Mouse (Mus musculus) cerebellum, adult 8-10 months (tissue): ENCODE results near the gene Mrps2.
"Not testable (repeated sequence)": the region's sequence is repeated elsewhere in the genome, so short reads cannot be mapped to it uniquely, and the experiment has no call there.

Experiments used
- DNase-seq: peaks from one replicate; pipeline ENCODE4 v3.0.0; 2022

Gene Mrps2

DNA sequence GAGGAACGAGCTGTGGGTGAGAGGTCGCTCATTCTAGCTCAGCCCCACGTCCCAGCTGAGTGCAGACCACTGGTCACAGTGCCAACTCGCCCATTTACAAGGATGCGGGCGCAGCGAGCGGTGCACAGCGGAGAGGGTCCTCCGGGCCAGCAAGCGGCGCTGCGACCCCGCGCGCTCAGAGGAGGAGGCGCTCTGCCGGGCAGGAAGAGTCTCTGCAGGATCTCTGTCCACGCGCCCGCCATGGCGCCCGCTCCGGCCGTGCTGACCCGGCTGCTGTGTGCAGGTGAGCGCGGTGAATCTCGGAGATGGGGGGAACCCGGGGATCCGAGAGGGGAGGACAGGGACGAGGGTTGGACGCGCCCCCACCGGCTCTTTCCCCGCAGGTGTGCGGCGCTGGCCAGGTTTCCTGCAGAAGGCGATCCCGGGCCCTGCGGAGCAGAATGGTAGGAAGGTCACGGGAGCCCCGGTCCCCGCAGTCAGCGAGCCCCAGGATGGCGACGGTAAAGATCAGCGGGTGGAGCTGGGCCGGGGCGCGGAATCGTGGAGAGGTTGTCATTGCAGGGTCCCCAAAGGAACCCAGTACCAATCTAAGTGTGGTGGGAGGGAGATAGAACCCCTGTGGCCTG, at the start of gene Mrps2:
TSS of gene Mrps2 (plus strand) at position 207 of the 626 bp plus-strand sequence.
- DNase-seq, result peak; percentile 85

DNA sequence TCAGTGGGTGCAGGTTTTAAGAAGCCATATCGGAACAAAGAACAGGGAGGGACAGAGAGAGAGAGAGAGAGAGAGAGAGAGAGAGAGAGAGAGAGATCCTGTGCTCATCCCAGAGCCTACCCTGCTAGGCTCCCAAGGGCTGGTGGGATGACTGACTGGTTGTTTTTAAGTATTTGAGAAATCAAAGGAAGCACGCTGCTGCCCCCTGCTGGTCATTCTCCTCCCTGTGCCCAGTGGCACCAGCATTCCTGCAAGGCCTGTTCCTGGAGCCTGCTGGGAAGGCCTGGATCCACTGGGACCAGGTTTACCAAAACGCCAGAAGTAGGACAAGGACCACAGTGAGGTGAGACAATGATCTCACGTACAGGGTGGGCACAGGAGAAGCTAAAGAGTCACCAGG, 48.0 kb upstream of the Mrps2 start:
- peak; percentile 97 for DNase-seq

DNA sequence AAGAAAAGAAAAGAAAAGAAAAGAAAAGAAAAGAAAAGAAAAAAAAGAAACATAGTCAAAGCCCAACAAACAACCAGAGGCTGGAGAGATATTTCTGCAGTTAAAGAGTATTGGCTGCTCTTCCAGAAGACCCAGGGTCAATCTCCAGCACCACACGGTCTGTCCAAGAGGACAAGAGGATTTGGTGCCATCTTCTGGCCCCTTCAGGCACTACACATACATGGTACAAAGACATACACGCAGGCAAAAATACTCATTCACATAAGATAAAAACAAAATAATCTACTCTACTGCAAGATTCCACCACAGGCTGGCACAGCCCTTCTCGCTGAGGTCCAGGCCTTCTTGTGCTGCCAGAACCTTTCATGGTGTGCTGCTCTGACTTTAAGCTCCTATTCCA, 44.7 kb upstream of the Mrps2 start:
- DNase-seq, result no peak

GRCm38 (mm10) chr2:28427226-28427625, 40.6 kb upstream of the Mrps2 start:
- DNase-seq, result no peak

GRCm38 (mm10) chr2:28430846-28431245, 37.0 kb upstream of the Mrps2 start:
- no peak for DNase-seq

GRCm38 (mm10) chr2:28432811-28433210, 35.1 kb upstream of the Mrps2 start:
- no peak for DNase-seq

DNA sequence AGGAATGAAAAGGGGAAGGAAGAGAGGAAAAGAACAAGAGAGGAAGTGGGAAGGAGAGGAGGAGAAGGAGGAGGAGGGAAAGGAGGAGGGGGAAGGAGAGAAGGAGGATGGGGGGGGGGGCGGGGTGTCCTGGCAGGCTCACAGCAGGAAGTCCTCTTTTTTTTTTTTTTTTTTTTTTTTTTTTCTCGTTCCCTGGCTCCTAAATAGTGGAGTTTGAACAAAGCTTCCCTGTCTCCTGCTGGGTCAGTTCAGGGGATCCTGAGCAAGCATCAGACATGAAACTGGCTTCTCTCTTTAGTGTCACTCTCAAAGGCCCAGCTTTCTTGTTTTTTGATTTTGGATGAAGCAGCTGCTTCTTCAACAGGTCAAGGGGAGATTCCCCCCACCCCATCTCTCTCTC, 34.4 kb upstream of the Mrps2 start:
- DNase-seq, result no peak

DNA sequence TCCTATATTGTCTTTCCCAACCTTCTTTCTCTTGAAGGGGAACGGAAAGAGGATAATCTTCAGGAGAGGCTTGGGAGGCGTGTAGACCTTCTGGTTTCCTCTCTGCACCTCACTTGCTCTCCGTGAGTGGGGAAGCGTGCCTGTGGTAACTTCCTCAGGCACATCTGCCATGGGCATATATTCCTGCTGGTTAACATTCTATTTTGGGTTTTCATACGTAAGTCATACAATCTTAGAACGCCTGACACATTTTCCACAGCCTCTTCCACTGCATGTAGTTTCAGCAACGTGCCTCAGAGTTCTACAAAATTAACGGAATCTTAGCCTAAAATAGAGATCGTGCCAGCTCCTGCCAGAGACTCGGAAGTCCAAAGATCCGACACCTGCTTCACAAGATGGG, 32.5 kb upstream of the Mrps2 start:
- no peak for DNase-seq

- no peak for DNase-seq
These were observed 27.0 kb upstream of the Mrps2 start for GRCm38 (mm10) chr2:28440842-28441241.

GRCm38 (mm10) chr2:28445082-28445481, 22.8 kb upstream of the Mrps2 start:
- no peak for DNase-seq

GRCm38 (mm10) chr2:28446181-28446514, 21.7 kb upstream of the Mrps2 start:
- DNase-seq, result peak; percentile 20

DNA sequence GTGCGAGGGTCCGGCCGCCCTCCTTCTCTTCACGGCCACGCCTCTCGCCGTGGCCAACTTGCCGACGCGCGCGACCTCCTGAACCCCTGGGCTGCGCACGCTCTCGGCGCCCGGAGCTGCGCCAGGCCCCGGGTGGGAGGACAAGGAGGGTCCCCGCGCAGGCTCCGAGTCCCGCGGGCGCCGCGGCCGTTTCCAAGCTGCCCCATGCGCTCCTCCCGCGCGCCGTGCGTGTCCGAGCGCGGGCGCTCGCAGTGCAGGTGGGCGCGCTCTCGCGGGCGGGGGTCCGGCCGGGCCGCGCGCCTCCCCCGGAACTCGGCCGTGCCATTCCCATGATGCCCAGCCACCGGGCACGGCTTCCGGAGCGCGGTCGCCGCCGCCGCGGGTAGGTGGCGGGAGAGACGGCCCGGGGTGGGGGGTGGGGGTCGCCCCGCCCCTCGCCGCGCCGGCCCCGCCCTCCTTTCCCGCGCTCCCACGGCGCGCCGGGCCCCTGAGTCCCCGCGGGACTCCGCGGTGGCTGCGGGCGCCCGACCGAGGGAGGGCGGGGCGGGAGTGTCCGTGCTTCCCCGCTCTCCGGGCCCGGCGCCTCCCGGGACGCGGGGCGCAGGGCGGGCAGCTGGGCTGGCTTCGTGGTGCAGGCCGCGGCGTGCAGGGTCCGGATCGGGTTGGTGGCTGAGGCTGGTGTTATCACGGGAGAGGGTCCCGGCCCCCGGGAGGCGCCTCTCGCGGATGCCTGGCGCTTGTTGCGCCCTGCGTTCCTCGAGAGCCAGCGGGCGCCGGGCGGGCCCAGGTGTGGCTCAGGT, 21.2 kb upstream of the Mrps2 start, which contains the start of gene Ppp1r26:
TSS of gene Ppp1r26 (plus strand) at position 286 of the 800 bp plus-strand sequence.
- peak; percentile 47 for DNase-seq

DNA sequence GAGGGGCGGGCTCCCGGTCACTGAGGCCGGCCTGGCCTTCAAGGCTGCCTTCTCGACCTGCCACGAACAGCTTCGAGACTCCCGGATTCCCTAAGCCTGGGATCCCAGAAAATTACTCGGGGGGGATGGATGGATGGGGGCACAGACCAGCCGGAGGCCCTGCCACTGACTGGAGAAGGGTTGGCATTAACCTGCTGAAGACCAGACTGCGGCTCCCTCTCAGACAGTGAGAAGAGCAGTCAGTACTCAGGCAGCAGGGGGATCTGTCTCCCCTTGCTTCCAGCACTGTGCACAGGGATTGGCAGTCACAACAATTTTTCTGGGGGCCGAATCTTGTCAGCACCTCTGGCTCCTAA, 20.6 kb upstream of the Mrps2 start:
- DNase-seq, result no peak

DNA sequence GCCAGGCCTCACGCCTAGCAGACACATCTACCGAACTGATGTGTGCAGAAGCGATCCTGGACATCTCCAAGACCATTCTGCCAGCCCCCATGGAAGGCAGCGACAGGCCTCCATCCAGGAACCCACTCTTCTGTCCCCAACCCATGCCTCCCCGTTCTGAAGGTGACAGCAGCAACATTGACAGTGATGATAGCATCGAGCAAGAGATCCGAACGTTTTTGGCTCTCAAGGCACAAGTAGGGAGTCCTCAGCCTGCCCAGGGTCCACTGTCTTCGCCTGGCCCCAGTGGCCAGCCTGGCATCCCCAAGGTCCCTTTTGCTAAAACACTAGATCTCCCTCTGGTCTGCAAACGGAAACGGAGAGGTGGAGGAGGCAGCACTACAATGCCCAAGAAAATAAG, 16.2 kb upstream of the Mrps2 start:
- no peak for DNase-seq

GRCm38 (mm10) chr2:28453539-28453938, 14.3 kb upstream of the Mrps2 start:
- no peak for DNase-seq

DNA sequence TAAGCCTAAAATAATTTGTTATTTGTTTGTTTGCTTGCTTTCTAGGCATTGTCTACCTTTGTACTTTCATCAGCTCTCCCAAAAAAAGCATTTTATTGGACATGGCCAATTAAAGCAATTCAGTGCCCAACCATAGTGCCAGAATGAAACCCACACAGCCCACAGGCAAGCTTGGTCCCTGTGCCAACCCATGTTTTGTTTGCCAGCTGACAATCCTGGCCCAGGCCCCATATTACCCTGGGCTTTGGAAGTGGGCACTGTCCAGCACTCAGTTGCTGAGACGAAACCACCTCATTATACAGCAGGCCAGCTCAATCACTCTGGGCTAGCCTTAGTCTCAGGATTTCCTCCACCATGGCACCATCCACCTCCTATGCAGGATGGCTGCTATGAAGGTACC, 11.2 kb upstream of the Mrps2 start:
- no peak for DNase-seq

GRCm38 (mm10) chr2:28463919-28464318, 3.9 kb upstream of the Mrps2 start:
- DNase-seq, result peak; percentile 70

GRCm38 (mm10) chr2:28464919-28465318, 2.9 kb upstream of the Mrps2 start:
- no peak for DNase-seq

DNA sequence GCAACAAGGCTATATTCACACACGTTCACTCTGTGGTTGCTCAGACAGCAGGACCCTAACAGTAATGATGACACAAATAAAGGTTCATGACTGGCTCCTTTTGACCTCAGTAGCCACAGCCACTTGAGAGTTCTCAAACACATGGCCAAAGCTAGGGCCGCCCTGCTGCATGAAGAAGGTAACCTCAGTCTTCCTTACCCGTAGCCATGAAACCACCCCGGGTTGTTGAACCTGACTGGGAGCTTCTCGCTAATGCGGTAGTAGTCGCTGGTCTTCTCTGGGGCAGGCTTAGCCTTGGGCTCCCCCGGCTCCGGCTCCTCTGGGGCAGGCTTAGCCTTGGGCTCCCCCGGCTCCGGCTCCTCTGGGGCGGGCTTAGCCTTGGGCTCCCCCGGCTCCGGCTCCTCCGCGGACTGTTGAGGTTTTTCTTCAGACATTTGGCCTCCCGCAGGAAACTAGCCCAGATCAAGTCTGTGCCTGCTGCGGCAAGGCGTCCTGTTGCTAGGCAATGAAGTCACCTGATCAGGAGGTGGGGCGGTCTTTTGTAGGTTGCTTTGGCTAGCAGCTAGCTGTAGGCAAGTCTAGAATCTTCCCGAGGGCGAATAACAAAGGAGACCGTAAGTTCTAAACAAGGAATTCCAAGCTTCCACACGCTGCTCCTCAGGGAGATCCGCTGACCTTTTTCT, 1.9 kb upstream of the Mrps2 start, which contains the start of gene 1700007K13Rik:
TSS of gene 1700007K13Rik (minus strand) at position 497 of the 683 bp plus-strand sequence.
- DNase-seq, result peak; percentile 66

DNA sequence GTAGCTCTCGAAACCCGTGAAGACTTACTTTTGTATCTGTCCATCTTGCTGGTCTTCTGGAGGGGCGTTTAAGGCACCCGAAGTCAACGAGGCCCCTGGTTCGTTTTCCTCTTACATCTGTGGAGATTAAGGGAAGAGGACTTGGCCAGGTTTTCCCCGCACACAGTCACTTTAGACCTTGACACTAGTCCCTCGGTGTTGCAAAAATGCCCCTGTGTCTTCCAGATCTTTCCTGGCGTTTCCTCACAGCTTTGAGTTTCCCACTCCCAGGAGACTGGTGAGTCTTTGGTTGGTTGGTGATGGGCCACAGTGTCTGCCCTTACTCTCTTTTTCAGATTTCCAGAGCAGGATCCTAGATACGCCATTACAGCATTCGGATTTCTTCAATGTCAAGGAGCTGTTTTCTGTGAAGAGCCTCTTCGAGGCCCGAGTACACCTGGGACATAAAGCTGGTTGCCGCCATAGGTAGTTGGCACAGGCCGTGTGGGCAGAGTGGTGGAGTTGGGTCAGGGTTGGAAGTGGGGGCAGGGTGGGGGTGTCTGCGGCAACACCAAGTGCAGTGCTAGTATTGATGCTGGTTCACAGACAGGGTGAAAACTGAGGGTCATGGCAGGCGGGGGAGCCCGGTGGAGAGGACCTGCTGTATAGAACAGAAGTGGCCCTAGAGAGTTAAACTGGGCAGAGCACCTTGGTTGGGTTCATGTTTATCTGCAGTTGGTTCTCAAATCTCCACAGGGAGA, 790 bp downstream of the Mrps2 start:
- DNase-seq, result no peak

DNA sequence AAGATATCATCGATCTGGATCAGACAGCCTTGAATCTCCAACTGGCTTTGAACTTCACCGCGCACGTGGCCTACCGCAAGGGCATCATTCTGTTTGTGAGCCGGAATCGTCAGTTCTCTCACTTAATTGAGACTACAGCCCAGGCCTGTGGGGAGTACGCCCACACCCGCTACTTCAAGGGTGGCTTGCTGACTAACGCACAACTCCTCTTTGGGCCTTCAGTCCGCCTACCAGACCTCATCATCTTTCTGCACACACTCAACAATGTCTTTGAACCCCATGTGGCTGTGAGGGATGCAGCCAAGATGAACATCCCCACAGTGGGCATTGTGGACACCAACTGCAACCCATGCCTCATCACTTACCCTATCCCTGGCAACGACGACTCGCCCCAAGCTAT, 1.6 kb downstream of the Mrps2 start:
- DNase-seq, result no peak

DNA sequence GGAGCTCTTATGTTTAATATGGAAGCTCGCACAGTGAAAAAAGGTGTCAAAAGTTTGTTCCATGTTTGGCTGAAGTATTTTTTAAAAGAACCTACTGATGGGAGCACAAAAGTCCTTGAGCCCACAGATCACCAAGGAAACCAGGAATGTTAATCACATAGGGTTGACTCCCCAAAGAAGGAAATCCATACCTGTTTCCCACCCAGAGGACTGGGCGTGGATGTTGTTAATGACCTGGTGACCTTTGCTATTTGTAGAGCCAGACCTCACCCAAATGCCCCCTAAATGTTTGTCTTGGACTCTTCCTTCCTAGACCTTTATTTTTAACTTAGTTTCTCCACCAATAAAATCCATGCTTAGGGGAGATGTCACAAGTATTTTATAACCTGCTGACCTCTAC, 2.7 kb downstream of the Mrps2 start:
- DNase-seq, result no peak

GRCm38 (mm10) chr2:28472011-28472410, 4.1 kb downstream of the Mrps2 start:
- not testable (repeated sequence) for DNase-seq
